Mouse (Mus musculus) lung, embryonic 16.5 days (tissue): ENCODE measurements around the gene Rab11b. TPM values are rescaled to one million over a fixed set of nuclear protein-coding genes. Genes with fewer than 3 reads are reported as not detected.

Experiments used
- ATAC-seq: fragments of 200-750 bp; cut with Nextera tagmentation; 2 replicates; pipeline ENCODE4 v1.8.0; 2017; ENCODE audit warnings: low read depth, mild to moderate bottlenecking, moderate library complexity
- H3K27ac ChIP-seq: fragments of 300-500 bp; sonication (generic); 2 replicates; pipeline ENCODE4 v1.5.1; 2014; ENCODE audit warnings: mild to moderate bottlenecking, control low read depth, low read length
- H3K27me3 ChIP-seq: fragments of 300-500 bp; sonication (generic); 2 replicates; pipeline ENCODE4 v1.6.1; 2014; ENCODE audit warnings: low read depth, low read length, mixed read lengths; ENCODE audit not compliant: control insufficient read depth, insufficient read depth
- H3K36me3 ChIP-seq: fragments of 300-500 bp; sonication (generic); 2 replicates; pipeline ENCODE4 v1.6.1; 2014; ENCODE audit warnings: low read length; ENCODE audit not compliant: control insufficient read depth, insufficient read depth
- H3K4me1 ChIP-seq: fragments of 300-500 bp; sonication (generic); replicated peaks from 2 replicates; pipeline ENCODE4 v1.6.1; 2014; ENCODE audit warnings: low read length, mixed read lengths; ENCODE audit not compliant: control insufficient read depth, insufficient read depth
- H3K4me2 ChIP-seq: fragments of 300-500 bp; sonication (generic); 2 replicates; pipeline ENCODE4 v1.6.1; 2014; ENCODE audit warnings: low read depth, low read length, control low read depth
- H3K4me3 ChIP-seq: fragments of 300-500 bp; sonication (generic); 2 replicates; pipeline ENCODE4 v1.5.1; 2014; ENCODE audit warnings: mild to moderate bottlenecking, low read length, control low read depth
- H3K9ac ChIP-seq: fragments of 300-500 bp; sonication (generic); 2 replicates; pipeline ENCODE4 v1.6.1; 2014; ENCODE audit warnings: low read length, control low read depth
- H3K9me3 ChIP-seq: fragments of 300-500 bp; sonication (generic); 2 replicates; pipeline ENCODE4 v1.6.1; 2016; ENCODE audit warnings: low read length; ENCODE audit not compliant: control insufficient read depth
- WGBS: fragments of 180-500 bp; shearing (Covaris S2); extraction: QIAGEN DNeasy Blood & Tissue Kit; methylation state at CpG from one replicate; pipeline ENCODE4 v1.1.7; 2014; 5-methylcytosine and 5-hydroxymethylcytosine counted together
- polyA plus RNA-seq: library from polyadenylated mRNA; unstranded; fragments of >200 nt; fragmentation: Nextera tagmentation; extraction: Ambion mirVana; gene quantifications from 2 replicates; pipeline ENCODE4 v1.2.1, GENCODE M21; 2015

Gene Rab11b
- polyA plus RNA-seq, 1 experiment from 2014 or later: 279 TPM

DNA sequence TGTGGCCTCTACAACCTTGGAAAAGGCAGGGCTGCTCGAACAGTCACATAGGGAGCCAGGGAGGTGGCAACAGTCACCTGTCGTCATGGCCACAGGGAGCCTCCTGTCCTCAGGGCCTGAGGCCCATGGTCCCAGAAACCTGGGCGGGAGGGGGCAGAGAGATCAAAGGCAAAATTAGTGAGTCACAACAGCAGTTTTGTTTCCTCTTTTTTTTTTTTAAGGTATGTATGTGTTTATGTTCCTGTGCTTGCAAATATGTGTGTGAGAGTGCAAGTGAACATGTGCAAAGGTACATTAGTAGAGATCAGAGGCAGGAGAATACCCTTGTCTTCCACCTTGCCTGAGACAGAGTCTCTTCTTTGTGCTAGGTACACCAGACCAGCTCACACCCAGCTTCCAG is 50.5 kb downstream of the Rab11b start:
- H3K9me3 ChIP-seq: no peaks in the 10 kb centered on the region
- no peak overlapping the region for H3K27ac ChIP-seq
- H3K4me3 ChIP-seq: no peak overlapping the region
- H3K36me3 ChIP-seq: peaks cover 6% of the 10 kb centered on the region
- 77% methylated on average over 3 of the region's 3 CpGs for WGBS
- H3K9ac ChIP-seq: no peak overlapping the region
- H3K4me1 ChIP-seq: no peaks in the 10 kb centered on the region
- H3K4me2 ChIP-seq: no peak overlapping the region
- ATAC-seq: no peak
- no peaks in the 10 kb centered on the region for H3K27me3 ChIP-seq

DNA sequence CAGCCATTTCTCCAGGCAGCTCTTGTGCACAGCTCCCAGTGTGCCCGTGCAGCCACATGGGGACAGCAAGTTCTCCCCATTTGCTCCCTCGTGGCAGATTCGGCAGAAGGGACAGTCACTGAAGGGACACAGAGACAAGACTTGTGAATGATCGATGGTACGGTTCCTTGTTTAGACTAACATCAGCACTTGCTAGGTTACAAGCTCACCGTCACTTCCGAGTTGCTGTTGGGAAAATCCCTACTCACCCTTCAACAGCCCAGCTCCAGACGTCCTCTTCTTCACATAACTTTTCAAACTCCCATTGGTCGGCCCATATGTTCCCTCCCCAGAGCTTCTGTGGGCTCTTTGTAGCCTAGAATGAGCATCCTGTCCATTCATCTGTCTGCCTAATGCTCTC is 57.2 kb downstream of the Rab11b start:
- 70% methylated on average over 9 of the region's 9 CpGs for WGBS
- Histone ChIP-seq H3K4me3 (no peak overlapping the region), H3K9ac (no peak overlapping the region), H3K9me3 (no peaks in the 10 kb centered on the region), H3K27ac (no peak overlapping the region), H3K36me3 (peaks cover 3% of the 10 kb centered on the region; the same call in 1 of the 2 replicates), H3K27me3 (no peaks in the 10 kb centered on the region), H3K4me1 (no peaks in the 10 kb centered on the region), H3K4me2 (no peak overlapping the region)
- no peak for ATAC-seq

DNA sequence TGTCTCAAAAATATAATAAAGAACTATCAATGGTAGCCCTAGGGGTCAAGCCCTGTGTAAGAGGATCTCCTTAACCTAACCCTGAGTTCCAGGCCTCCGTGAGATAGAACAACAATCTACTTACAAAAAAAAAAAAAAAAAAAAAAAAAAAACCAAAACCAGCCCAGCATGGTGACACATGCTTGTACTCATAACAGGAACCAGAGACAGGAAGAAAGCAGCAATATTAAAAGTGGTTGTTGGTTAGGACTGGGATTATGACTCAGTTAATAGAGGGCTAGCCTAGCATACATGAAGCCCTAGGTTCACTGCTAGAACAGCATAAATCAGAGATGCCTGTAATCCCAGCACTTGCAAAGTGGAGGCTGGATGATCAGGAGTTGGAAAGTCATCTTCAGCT is 58.2 kb downstream of the Rab11b start:
- H3K4me3 ChIP-seq: no peak overlapping the region
- no peak overlapping the region for H3K4me2 ChIP-seq
- no peak overlapping the region for H3K9ac ChIP-seq
- peaks cover 3% of the 10 kb centered on the region; the same call in 1 of the 2 replicates for H3K36me3 ChIP-seq
- no peak for ATAC-seq
- H3K27me3 ChIP-seq: no peaks in the 10 kb centered on the region
- H3K9me3 ChIP-seq: no peaks in the 10 kb centered on the region
- H3K4me1 ChIP-seq: no peaks in the 10 kb centered on the region
- no peak overlapping the region for H3K27ac ChIP-seq
- WGBS: 66% methylated on average over 1 of the region's 1 CpGs

DNA sequence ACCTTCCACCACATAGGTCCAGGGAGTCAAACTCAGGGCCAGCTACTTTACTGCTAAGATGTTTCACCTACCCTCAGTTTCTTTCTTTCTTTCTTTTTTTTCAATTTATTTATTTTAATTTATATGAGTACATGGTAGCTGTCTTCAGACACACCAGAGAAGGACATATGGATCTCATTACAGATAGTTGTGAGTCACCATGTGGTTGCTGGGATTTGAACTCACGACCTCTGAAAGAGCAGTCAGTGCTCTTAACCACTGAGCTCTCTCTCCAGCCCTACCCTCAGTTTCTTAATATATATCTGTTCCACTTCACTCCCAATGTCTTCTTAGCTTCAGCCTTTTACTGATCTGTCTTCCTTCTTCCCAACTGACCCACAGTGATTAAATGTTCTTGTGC is 64.9 kb downstream of the Rab11b start:
- H3K9me3 ChIP-seq: no peaks in the 10 kb centered on the region
- no peak overlapping the region for H3K27ac ChIP-seq
- H3K4me2 ChIP-seq: no peak overlapping the region
- H3K4me1 ChIP-seq: no peaks in the 10 kb centered on the region
- no peak for ATAC-seq
- H3K27me3 ChIP-seq: no peaks in the 10 kb centered on the region
- no peak overlapping the region for H3K9ac ChIP-seq
- peaks cover 13% of the 10 kb centered on the region for H3K36me3 ChIP-seq
- no peak overlapping the region for H3K4me3 ChIP-seq
- 80% methylated on average over 1 of the region's 1 CpGs for WGBS

Other genes with a start within 250 kb of the Rab11b start
- 153 and 157 TPM in 2 replicates for gene Adamts10, start 236.3 kb downstream of the Rab11b start, polyA plus RNA-seq
- gene Myo1f, start 204.8 kb downstream of the Rab11b start, polyA plus RNA-seq: 5.2 and 6.0 TPM in 2 replicates
- gene Zfp414, start 131.4 kb downstream of the Rab11b start, polyA plus RNA-seq: 53.0 and 56.2 TPM in 2 replicates
- 1.0 and 1.1 TPM in 2 replicates for gene Pram1, start 122.5 kb downstream of the Rab11b start, polyA plus RNA-seq
- gene Hnrnpm, start 73.7 kb downstream of the Rab11b start, polyA plus RNA-seq: 315 and 351 TPM in 2 replicates
- 61.8 and 72.0 TPM in 2 replicates for gene March2, start 41.9 kb downstream of the Rab11b start, polyA plus RNA-seq
- gene Angptl4, start 21.3 kb upstream of the Rab11b start, polyA plus RNA-seq: 46.1 and 48.3 TPM in 2 replicates
- 78.8 and 89.6 TPM in 2 replicates for gene Kank3, start 50.0 kb upstream of the Rab11b start, polyA plus RNA-seq
- gene Rps28, start 64.0 kb upstream of the Rab11b start, polyA plus RNA-seq: 929 and 1,039 TPM in 2 replicates
- gene Ndufa7, start 64.0 kb upstream of the Rab11b start, polyA plus RNA-seq: 482 and 489 TPM in 2 replicates
- gene Cd320, start 82.6 kb upstream of the Rab11b start, polyA plus RNA-seq: 63.4 and 67.1 TPM in 2 replicates
- gene Gm7029, start 113.3 kb upstream of the Rab11b start, polyA plus RNA-seq: not detected in 2 replicates
- 8.8 and 9.6 TPM in 2 replicates for gene Kifc1, start 130.1 kb upstream of the Rab11b start, polyA plus RNA-seq
- gene Platr17, start 144.6 kb upstream of the Rab11b start, polyA plus RNA-seq: 0.26 TPM in 1 of 2 replicates, not detected in the other
- 44.1 and 50.6 TPM in 2 replicates for gene Daxx, start 148.9 kb upstream of the Rab11b start, polyA plus RNA-seq
- 57.7 and 70.8 TPM in 2 replicates for gene Tapbp, start 155.4 kb upstream of the Rab11b start, polyA plus RNA-seq
- gene Zbtb22, start 155.4 kb upstream of the Rab11b start, polyA plus RNA-seq: 17.8 and 18.7 TPM in 2 replicates
- 49.5 and 51.7 TPM in 2 replicates for gene Rgl2, start 169.0 kb upstream of the Rab11b start, polyA plus RNA-seq
- gene Pfdn6, start 179.8 kb upstream of the Rab11b start, polyA plus RNA-seq: 143 and 151 TPM in 2 replicates
- gene Wdr46, start 180.1 kb upstream of the Rab11b start, polyA plus RNA-seq: 20.2 and 20.6 TPM in 2 replicates
- 5.5 and 5.6 TPM in 2 replicates for gene B3galt4, start 191.0 kb upstream of the Rab11b start, polyA plus RNA-seq
- gene Vps52, start 195.3 kb upstream of the Rab11b start, polyA plus RNA-seq: 49.4 and 50.5 TPM in 2 replicates
- gene Rps18, start 195.5 kb upstream of the Rab11b start, polyA plus RNA-seq: 1,739 and 1,825 TPM in 2 replicates
- 55.5 and 83.8 TPM in 2 replicates for gene H2-K1, start 239.8 kb upstream of the Rab11b start, polyA plus RNA-seq